Mouse (Mus musculus): ENCODE results near the gene Nek4.

GRCm38 (mm10) chr14:30996417-30996816, 45.2 kb downstream of the Nek4 start:
- TF ChIP-seq MAFK (IDR thresholded peaks at IDR 0.05; ENCODE audit: insufficient read depth, low read depth, low read length) (no peak), ZNF384 (IDR thresholded peaks at IDR 0.05; ENCODE audit: low read depth, low read length) (no peak), HCFC1 (IDR thresholded peaks at IDR 0.05; ENCODE audit: borderline replicate concordance, insufficient read depth, low read length) (no peak)
